Mouse (Mus musculus) limb, embryonic 10.5 days (tissue): ENCODE data around the gene Thrap3. TPM values are rescaled to one million over a fixed set of nuclear protein-coding genes. Genes with fewer than 3 reads are reported as not detected.

Experiments
- DNase-seq: peaks from one replicate; pipeline ENCODE4 v3.0.0-alpha.2; 2017; ENCODE audit warnings: low spot score
- H3K27ac ChIP-seq: fragments of 300-500 bp; sonication (generic); 2 replicates; pipeline ENCODE4 v1.5.1; 2016; ENCODE audit warnings: mild to moderate bottlenecking
- H3K27me3 ChIP-seq: fragments of 300-500 bp; sonication (generic); 2 replicates; pipeline ENCODE4 v1.6.1; 2016; ENCODE audit warnings: low read depth, mild to moderate bottlenecking; ENCODE audit not compliant: poor library complexity, severe bottlenecking
- H3K36me3 ChIP-seq: fragments of 300-500 bp; sonication (generic); 2 replicates; pipeline ENCODE4 v1.6.1; 2016; ENCODE audit warnings: mild to moderate bottlenecking, moderate library complexity
- H3K4me1 ChIP-seq: fragments of 300-500 bp; sonication (generic); 2 replicates; pipeline ENCODE4 v1.6.1; 2016
- H3K4me3 ChIP-seq: fragments of 300-500 bp; sonication (generic); 2 replicates; pipeline ENCODE4 v1.5.1; 2016; ENCODE audit warnings: mild to moderate bottlenecking, moderate library complexity
- H3K9me3 ChIP-seq: fragments of 300-500 bp; sonication (generic); replicated peaks from 2 replicates; pipeline ENCODE4 v1.6.1; 2016; ENCODE audit warnings: mild to moderate bottlenecking
- WGBS: fragments of 180-500 bp; shearing (Covaris S2); methylation state at CpG from one replicate; pipeline ENCODE4 v1.1.7; 2016; 5-methylcytosine and 5-hydroxymethylcytosine counted together
- polyA plus RNA-seq: library from polyadenylated mRNA; unstranded; fragments of >200 nt; fragmentation: Nextera tagmentation; extraction: Ambion mirVana; gene quantifications from 2 replicates; pipeline ENCODE4 v1.2.1, GENCODE M21; 2016

Gene Thrap3
- polyA plus RNA-seq, 1 experiment from 2014 or later: 287 TPM

DNA sequence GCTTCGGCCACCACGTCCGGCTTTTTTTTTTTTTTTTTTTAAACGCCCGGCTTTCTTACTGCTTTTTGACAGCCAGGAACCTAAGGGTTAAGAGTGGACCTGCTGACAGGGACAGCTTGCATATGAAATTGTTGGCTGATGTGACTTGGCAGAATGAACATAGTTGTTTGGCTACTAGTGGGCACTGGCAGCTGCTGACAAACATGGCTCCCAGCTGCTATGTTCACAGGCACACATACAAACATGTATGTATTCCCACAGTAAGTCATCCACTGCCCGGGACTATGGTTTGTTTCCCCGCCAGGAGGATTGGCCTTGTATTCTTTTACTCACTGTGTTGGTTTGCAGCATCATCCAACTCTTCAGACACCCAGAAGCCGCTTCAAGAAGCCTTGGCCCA, 85.4 kb downstream of the Thrap3 start:
- no peak for DNase-seq
- H3K4me1 ChIP-seq: peaks cover 17% of the 10 kb centered on the region
- no peaks in the 10 kb centered on the region for H3K9me3 ChIP-seq
- no peaks in the 10 kb centered on the region for H3K27me3 ChIP-seq
- no peak overlapping the region for H3K27ac ChIP-seq
- H3K36me3 ChIP-seq: peaks cover 37% of the 10 kb centered on the region
- WGBS: 82% methylated on average over 8 of the region's 8 CpGs
- H3K4me3 ChIP-seq: no peak overlapping the region

DNA sequence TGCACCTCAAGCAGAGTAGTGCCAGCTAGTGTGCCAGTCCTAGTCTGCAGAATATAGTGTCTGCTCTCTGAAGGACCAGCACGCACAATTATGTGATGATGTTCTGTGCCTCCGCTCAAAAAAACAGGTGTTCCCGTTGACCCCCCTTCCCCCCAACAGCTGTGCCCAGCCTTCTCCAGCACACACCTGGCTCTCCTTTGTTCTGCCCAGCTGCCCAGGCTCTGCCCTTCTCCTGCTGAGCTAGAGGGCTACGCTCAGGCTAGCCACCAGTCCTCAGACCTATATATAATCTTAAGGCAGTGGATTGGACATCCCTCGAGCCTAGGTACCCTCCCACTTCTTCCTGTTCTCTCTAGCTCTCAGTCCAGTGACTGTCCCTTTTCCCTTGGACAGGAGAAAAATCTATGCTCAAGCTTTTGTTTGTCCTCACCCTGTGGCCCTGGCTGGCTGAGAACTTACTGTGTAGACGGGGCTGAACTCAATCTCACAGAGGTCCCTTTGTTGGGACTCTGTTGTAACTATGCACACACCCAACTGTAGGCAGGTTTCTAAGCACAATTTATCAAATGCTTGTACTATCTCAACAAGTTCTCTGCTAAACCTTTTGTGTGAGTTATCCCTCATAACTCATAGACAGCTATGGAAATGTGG, 86.6 kb downstream of the Thrap3 start:
- H3K27me3 ChIP-seq: no peaks in the 10 kb centered on the region
- DNase-seq: no peak
- H3K4me1 ChIP-seq: peaks cover 29% of the 10 kb centered on the region
- WGBS: 77% methylated on average over 6 of the region's 6 CpGs
- H3K27ac ChIP-seq: peak overlapping the region; percentile 25; the same call in 1 of the 2 replicates
- H3K4me3 ChIP-seq: no peak overlapping the region
- no peaks in the 10 kb centered on the region for H3K9me3 ChIP-seq
- peaks cover 25% of the 10 kb centered on the region for H3K36me3 ChIP-seq

DNA sequence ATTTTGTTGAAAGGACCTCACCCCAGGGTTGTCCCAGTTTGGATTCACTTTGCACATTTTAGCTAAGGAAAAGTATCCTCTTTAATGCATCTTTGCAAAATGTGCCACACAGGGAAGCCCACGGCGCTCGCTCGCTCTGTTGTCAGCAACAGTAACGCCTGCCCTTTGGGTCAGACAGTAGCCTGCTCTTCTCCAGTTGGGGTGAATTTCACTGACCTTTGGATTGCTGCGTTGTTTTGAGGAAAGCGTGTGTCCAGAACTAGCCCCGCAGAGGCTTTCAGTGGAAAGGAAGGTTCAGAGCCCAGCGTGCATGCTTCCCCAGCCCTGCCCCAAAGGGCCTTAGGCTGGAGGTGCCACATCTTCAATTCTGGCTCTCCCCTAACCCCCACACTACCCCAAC, 87.1 kb downstream of the Thrap3 start:
- Histone ChIP-seq H3K27ac (peak overlapping the region; percentile 25; the same call in 1 of the 2 replicates), H3K4me1 (peaks cover 34% of the 10 kb centered on the region), H3K9me3 (no peaks in the 10 kb centered on the region), H3K27me3 (no peaks in the 10 kb centered on the region), H3K4me3 (no peak overlapping the region), H3K36me3 (peaks cover 19% of the 10 kb centered on the region)
- no peak for DNase-seq
- WGBS: 87% methylated on average over 9 of the region's 9 CpGs

Other genes starting within 250 kb of the Thrap3 start
- 0.58 and 0.78 TPM in 2 replicates for gene Csf3r, start 178.2 kb downstream of the Thrap3 start, polyA plus RNA-seq
- gene Mrps15, start 155.8 kb downstream of the Thrap3 start, polyA plus RNA-seq: 150 and 170 TPM in 2 replicates
- 20.4 and 23.7 TPM in 2 replicates for gene Oscp1, start 144.2 kb downstream of the Thrap3 start, polyA plus RNA-seq
- gene Lsm10, start 106.1 kb downstream of the Thrap3 start, polyA plus RNA-seq: 41.3 and 48.0 TPM in 2 replicates
- 48.2 and 52.1 TPM in 2 replicates for gene Stk40, start 98.8 kb downstream of the Thrap3 start, polyA plus RNA-seq
- 72.7 and 82.2 TPM in 2 replicates for gene Eva1b, start 55.0 kb downstream of the Thrap3 start, polyA plus RNA-seq
- gene Sh3d21, start 39.3 kb downstream of the Thrap3 start, polyA plus RNA-seq: 2.9 and 4.7 TPM in 2 replicates
- 56.2 and 63.2 TPM in 2 replicates for gene Map7d1, start 53.6 kb upstream of the Thrap3 start, polyA plus RNA-seq
- gene Trappc3, start 59.6 kb upstream of the Thrap3 start, polyA plus RNA-seq: 83.1 and 95.3 TPM in 2 replicates
- 0.65 and 1.4 TPM in 2 replicates for gene Col8a2, start 84.0 kb upstream of the Thrap3 start, polyA plus RNA-seq
- gene Adprhl2, start 118.9 kb upstream of the Thrap3 start, polyA plus RNA-seq: 95.1 and 97.5 TPM in 2 replicates
- gene Tekt2, start 122.9 kb upstream of the Thrap3 start, polyA plus RNA-seq: 0.35 and 0.98 TPM in 2 replicates
- gene Ago3, start 226.8 kb upstream of the Thrap3 start, polyA plus RNA-seq: 12.4 and 18.5 TPM in 2 replicates